Comparison of ENCODE assay signal across 11 mouse cellular contexts in the genomic region with DNA sequence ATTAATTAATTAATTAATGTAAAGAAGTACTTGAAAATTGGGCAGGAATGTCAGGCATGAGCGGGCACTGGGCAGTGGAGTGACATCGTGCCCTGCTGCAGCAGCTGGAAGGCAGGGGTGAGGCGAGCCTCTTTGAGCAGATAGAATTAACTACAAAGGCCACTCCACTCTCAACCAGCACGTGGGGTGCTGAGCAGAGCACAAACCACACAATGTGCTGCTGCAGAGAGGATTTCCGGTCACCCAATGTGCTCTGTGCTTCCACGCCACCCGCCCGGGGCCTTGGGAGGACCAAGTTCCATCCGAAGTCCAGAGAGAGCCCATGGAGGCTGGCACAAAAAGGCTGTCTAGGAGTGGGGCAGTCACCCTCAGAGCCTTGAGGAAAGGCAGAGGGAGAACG. TPM values are rescaled to one million over a fixed set of nuclear protein-coding genes. Genes with fewer than 3 reads are reported as not detected.
DNase-seq lines count a peak whose midpoint lies in the region; ATAC-seq and TF ChIP-seq lines count a peak whose summit lies in the region.
"Had no signal": no experiment of that assay in that cellular context is flagged by ENCODE, and none has a peak within 500 bp of the region (broad histone marks: within the 10 kb centered on the region; RNA-seq: fewer than 3 reads in every experiment).

No protein-coding gene starts in this region.

- peaks cover 10% of the 10 kb centered on the region; the same call in 1 of the 2 replicates for H3K36me3 ChIP-seq in heart, embryonic 10.5 days
- H3K36me3 ChIP-seq in heart, embryonic 11.5 days (ENCODE audit: control insufficient read depth, insufficient read depth, low read length): no peaks in the 10 kb centered on the region
- no peaks in the 10 kb centered on the region for H3K36me3 ChIP-seq in forebrain, postnatal 0 days (ENCODE audit: insufficient read depth)
- no peaks in the 10 kb centered on the region for H3K36me3 ChIP-seq in midbrain, embryonic 11.5 days (ENCODE audit: control insufficient read depth, insufficient read depth, low read length)

- no peak for DNase-seq in heart, embryonic 10.5 days (ENCODE audit: low spot score)
- DNase-seq in forebrain, postnatal 0 days: no peak
- peak; percentile 78 for DNase-seq in kidney, postnatal 14 days
- no peak for DNase-seq in midbrain, embryonic 11.5 days (ENCODE audit: low spot score, missing footprints)
- no peak for DNase-seq in thymus, postnatal 25 days
- DNase-seq in spleen, postnatal 14 days (ENCODE audit: low spot score in 2 of 2): no peak
- DNase-seq: cerebellum, adult 9-10 months; gastrocnemius, postnatal 25 days; layer of hippocampus, adult 9-11 months had no signal

- no peaks in the 10 kb centered on the region for H3K27me3 ChIP-seq in heart, embryonic 10.5 days (ENCODE audit: insufficient read depth, poor library complexity, severe bottlenecking)
- H3K27me3 ChIP-seq in heart, embryonic 11.5 days (ENCODE audit: control insufficient read depth, insufficient read depth, low read length): no peaks in the 10 kb centered on the region
- no peaks in the 10 kb centered on the region for H3K27me3 ChIP-seq in forebrain, postnatal 0 days (ENCODE audit: insufficient read depth, low read length)
- no peaks in the 10 kb centered on the region for H3K27me3 ChIP-seq in midbrain, embryonic 11.5 days (ENCODE audit: control insufficient read depth, insufficient read depth, low read length)

- TF ChIP-seq CTCF in forebrain, postnatal 0 days (IDR thresholded peaks at IDR 0.05; ENCODE audit: low read depth): no peak

- H3K4me1 ChIP-seq in heart, embryonic 10.5 days: peaks cover 81% of the 10 kb centered on the region
- peaks cover 45% of the 10 kb centered on the region for H3K4me1 ChIP-seq in heart, embryonic 11.5 days (ENCODE audit: control insufficient read depth, insufficient read depth, low read length)
- H3K4me1 ChIP-seq in forebrain, postnatal 0 days (ENCODE audit: insufficient read depth): no peaks in the 10 kb centered on the region
- peaks cover 3% of the 10 kb centered on the region for H3K4me1 ChIP-seq in midbrain, embryonic 11.5 days (ENCODE audit: control insufficient read depth, insufficient read depth, low read length)

- H3K4me3 ChIP-seq in heart, embryonic 10.5 days: no peak overlapping the region
- no peak overlapping the region for H3K4me3 ChIP-seq in heart, embryonic 11.5 days (ENCODE audit: low read depth, low read length)
- no peak overlapping the region for H3K4me3 ChIP-seq in forebrain, postnatal 0 days (ENCODE audit: low read depth, low read length)
- no peak overlapping the region for H3K4me3 ChIP-seq in midbrain, embryonic 11.5 days (ENCODE audit: low read depth, low read length)

- ATAC-seq in heart, embryonic 11.5 days (replicated peaks; ENCODE audit: insufficient number of reproducible peaks, low FRiP score, low TSS enrichment): no peak
- ATAC-seq in forebrain, postnatal 0 days: 0 out of 2 replicates have a peak, but pooled peaks have one; percentile 18
- peak; percentile 48; the same call in 1 of the 2 replicates for ATAC-seq in midbrain, embryonic 11.5 days (ENCODE audit: low FRiP score)
- ATAC-seq in CD4-positive, CD25-positive, alpha-beta regulatory T cell, adult 4 months: no peak

- no peak overlapping the region for H3K4me2 ChIP-seq in heart, embryonic 11.5 days
- no peak overlapping the region for H3K4me2 ChIP-seq in forebrain, postnatal 0 days (ENCODE audit: low read depth)
- no peak overlapping the region for H3K4me2 ChIP-seq in midbrain, embryonic 11.5 days

- H3K9ac ChIP-seq in heart, embryonic 11.5 days (ENCODE audit: low read depth, low read length): no peak overlapping the region
- no peak overlapping the region for H3K9ac ChIP-seq in forebrain, postnatal 0 days
- no peak overlapping the region for H3K9ac ChIP-seq in midbrain, embryonic 11.5 days (ENCODE audit: low read length)

- no peaks in the 10 kb centered on the region for H3K9me3 ChIP-seq in heart, embryonic 10.5 days
- no peaks in the 10 kb centered on the region for H3K9me3 ChIP-seq in heart, embryonic 11.5 days (replicated peaks; ENCODE audit: control insufficient read depth, low read length)
- no peaks in the 10 kb centered on the region for H3K9me3 ChIP-seq in forebrain, postnatal 0 days (ENCODE audit: low read length)
- no peaks in the 10 kb centered on the region for H3K9me3 ChIP-seq in midbrain, embryonic 11.5 days (ENCODE audit: control insufficient read depth, low read length)

- 59% methylated on average over 10 of the region's 10 CpGs for WGBS in heart, embryonic 10.5 days
- 56% methylated on average over 10 of the region's 10 CpGs for whole genome bisulfite sequencing in heart, embryonic 11.5 days (ENCODE audit: insufficient replicate concordance)
- WGBS in forebrain, postnatal 0 days: 42% methylated on average over 10 of the region's 10 CpGs
- WGBS in midbrain, embryonic 11.5 days: 46% methylated on average over 10 of the region's 10 CpGs

- peak overlapping the region; percentile 73 for H3K27ac ChIP-seq in heart, embryonic 10.5 days
- H3K27ac ChIP-seq in heart, embryonic 11.5 days (ENCODE audit: low read depth, low read length): no peak overlapping the region
- H3K27ac ChIP-seq in forebrain, postnatal 0 days (ENCODE audit: low read depth, low read length): no peak overlapping the region
- H3K27ac ChIP-seq in midbrain, embryonic 11.5 days (ENCODE audit: low read depth, low read length): no peak overlapping the region

RNA-seq across cellular contexts. Expression of a gene that starts 29.4 kb away (rescaled TPM):
- 54.9 and 97.0 TPM in 2 replicates for polyA plus RNA-seq in heart, embryonic 10.5 days (2016; fragmentation: Nextera tagmentation; extraction: Ambion mirVana)
- polyA plus RNA-seq in heart, embryonic 11.5 days (2014; fragmentation: Nextera tagmentation; extraction: Ambion mirVana): 40.6 and 51.0 TPM in 2 replicates
- 57.0 and 95.7 TPM in 2 replicates for total RNA-seq in forebrain, postnatal 0 days (2014; rRNA removed)
- polyA plus RNA-seq in forebrain, postnatal 0 days (2015; fragmentation: Nextera tagmentation; extraction: Ambion mirVana): 23.1 and 26.6 TPM in 2 replicates
- polyA plus RNA-seq in midbrain, embryonic 11.5 days (2014; fragmentation: Nextera tagmentation; extraction: Ambion mirVana): 28.5 and 34.1 TPM in 2 replicates
- polyA plus RNA-seq in CD4-positive, CD25-positive, alpha-beta regulatory T cell, adult 4 months (2017; shearing (Covaris generic)): not detected

RNA-seq across cellular contexts. Expression of a gene that starts 29.4 kb away (rescaled TPM):
- polyA plus RNA-seq in heart, embryonic 10.5 days (2016; fragmentation: Nextera tagmentation; extraction: Ambion mirVana): 143 and 257 TPM in 2 replicates
- 150 and 187 TPM in 2 replicates for polyA plus RNA-seq in heart, embryonic 11.5 days (2014; fragmentation: Nextera tagmentation; extraction: Ambion mirVana)
- 114 and 217 TPM in 2 replicates for total RNA-seq in forebrain, postnatal 0 days (2014; rRNA removed)
- polyA plus RNA-seq in forebrain, postnatal 0 days (2015; fragmentation: Nextera tagmentation; extraction: Ambion mirVana): 43.1 and 45.1 TPM in 2 replicates
- 105 and 115 TPM in 2 replicates for polyA plus RNA-seq in midbrain, embryonic 11.5 days (2014; fragmentation: Nextera tagmentation; extraction: Ambion mirVana)
- under 1 TPM in 1 of 2 experiments, not detected in 1; 0.22 TPM for polyA plus RNA-seq in CD4-positive, CD25-positive, alpha-beta regulatory T cell, adult 4 months (2017; shearing (Covaris generic))

Comparison
In these comparisons a context has a peak if more than half of its experiments do, and no peak if none do; other contexts are left out.
1. ATAC-seq: peak in forebrain, postnatal 0 days (single experiment) and midbrain, embryonic 11.5 days (single experiment); none in heart, embryonic 11.5 days (single experiment) and CD4-positive, CD25-positive, alpha-beta regulatory T cell, adult 4 months (single experiment).
2. RNA of a gene that starts 29.4 kb away (polyA plus RNA-seq): 54.9 to 97.0 TPM in heart, embryonic 10.5 days, 40.6 to 51.0 TPM in heart, embryonic 11.5 days, 28.5 to 34.1 TPM in midbrain, embryonic 11.5 days and 23.1 to 26.6 TPM in forebrain, postnatal 0 days; not detected in CD4-positive, CD25-positive, alpha-beta regulatory T cell, adult 4 months; every median in the first group is over 10 times any median in the second.
3. RNA of a gene that starts 29.4 kb away (polyA plus RNA-seq): 150 to 187 TPM in heart, embryonic 11.5 days, 143 to 257 TPM in heart, embryonic 10.5 days, 105 to 115 TPM in midbrain, embryonic 11.5 days and 43.1 to 45.1 TPM in forebrain, postnatal 0 days; 0.22 TPM in CD4-positive, CD25-positive, alpha-beta regulatory T cell, adult 4 months; every median in the first group is over 10 times any median in the second.